In the genomic region with DNA sequence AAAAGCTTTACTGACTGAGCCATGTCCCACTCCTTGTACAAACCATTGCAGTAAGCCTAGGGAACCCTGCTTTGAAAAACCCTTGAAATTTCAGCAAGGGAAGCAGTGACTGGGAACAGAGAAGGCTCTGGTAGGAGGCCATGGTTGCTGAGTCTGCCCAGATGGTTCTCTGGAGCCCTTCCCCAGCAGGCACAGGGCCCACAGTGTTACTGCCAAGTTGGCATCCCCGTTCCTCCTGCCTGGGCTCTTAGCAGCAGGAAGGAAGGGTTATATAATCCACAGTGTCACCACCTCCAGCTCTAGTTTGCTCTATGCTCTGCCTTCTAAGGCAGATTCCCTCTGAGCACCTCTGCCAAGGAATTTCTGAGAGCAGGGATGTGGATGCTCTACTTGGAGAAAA, we compare ENCODE assay signal across 8 mouse cellular contexts.
A peak's percentile ranks its signal among the peaks of the same experiment; 100 is the strongest.
DNase-seq lines count a peak whose midpoint lies in the region; ATAC-seq lines count a peak whose summit lies in the region.

No protein-coding gene starts in this region.

- 85% methylated on average over 1 of the region's 1 CpGs for WGBS in heart, embryonic 10.5 days
- WGBS in midbrain, embryonic 14.5 days, result 95% methylated on average over 1 of the region's 1 CpGs
- WGBS in midbrain, embryonic 10.5 days, result 84% methylated on average over 1 of the region's 1 CpGs

- H3K4me3 ChIP-seq in heart, embryonic 10.5 days, result no peak overlapping the region
- no peak overlapping the region for H3K4me3 ChIP-seq in midbrain, embryonic 14.5 days (replicated peaks; ENCODE audit: low read depth, low read length)
- H3K4me3 ChIP-seq in midbrain, embryonic 10.5 days, result no peak overlapping the region

- no peaks in the 10 kb centered on the region for H3K36me3 ChIP-seq in heart, embryonic 10.5 days
- H3K36me3 ChIP-seq in midbrain, embryonic 14.5 days (ENCODE audit: control insufficient read depth, insufficient read depth, low read length), result no peaks in the 10 kb centered on the region
- no peaks in the 10 kb centered on the region for H3K36me3 ChIP-seq in midbrain, embryonic 10.5 days

- no peaks in the 10 kb centered on the region for H3K4me1 ChIP-seq in heart, embryonic 10.5 days
- H3K4me1 ChIP-seq in midbrain, embryonic 14.5 days (ENCODE audit: control insufficient read depth, insufficient read depth, low read length), result peaks cover 6% of the 10 kb centered on the region; the same call in 1 of the 2 replicates
- peaks cover 19% of the 10 kb centered on the region for H3K4me1 ChIP-seq in midbrain, embryonic 10.5 days

- no peaks in the 10 kb centered on the region for H3K9me3 ChIP-seq in heart, embryonic 10.5 days
- no peaks in the 10 kb centered on the region for H3K9me3 ChIP-seq in midbrain, embryonic 14.5 days (ENCODE audit: control insufficient read depth, low read length)
- H3K9me3 ChIP-seq in midbrain, embryonic 10.5 days (replicated peaks), result no peaks in the 10 kb centered on the region

- no peak overlapping the region for H3K9ac ChIP-seq in midbrain, embryonic 14.5 days (replicated peaks; ENCODE audit: low read length)

- DNase-seq in heart, adult 11 months, result peak; percentile 98
- no peak for DNase-seq in heart, embryonic 10.5 days (ENCODE audit: low spot score)
- peak; percentile 86 for DNase-seq in gastrocnemius, postnatal 25 days
- peak; percentile 86 to 95 for DNase-seq in left cerebral cortex, adult 9 months (ENCODE audit: low spot score in 2 of 2)
- DNase-seq in thymus, postnatal 25 days, result no peak
- no peak for DNase-seq in midbrain, embryonic 14.5 days
- no peak for DNase-seq in midbrain, embryonic 10.5 days (ENCODE audit: low spot score)

- no peak overlapping the region for H3K27ac ChIP-seq in heart, embryonic 10.5 days
- no peak overlapping the region for H3K27ac ChIP-seq in midbrain, embryonic 14.5 days (replicated peaks; ENCODE audit: low read depth, low read length)
- H3K27ac ChIP-seq in midbrain, embryonic 10.5 days (replicated peaks), result no peak overlapping the region

- no peak overlapping the region for H3K4me2 ChIP-seq in midbrain, embryonic 14.5 days (ENCODE audit: low read length)

- peak; percentile 96 for ATAC-seq in cerebellum, adult (ENCODE audit: insufficient number of reproducible peaks, low FRiP score, low TSS enrichment)
- no peak for ATAC-seq in midbrain, embryonic 14.5 days (ENCODE audit: low FRiP score, low TSS enrichment)

- no peaks in the 10 kb centered on the region for H3K27me3 ChIP-seq in heart, embryonic 10.5 days (ENCODE audit: insufficient read depth, poor library complexity, severe bottlenecking)
- no peaks in the 10 kb centered on the region for H3K27me3 ChIP-seq in midbrain, embryonic 14.5 days (ENCODE audit: control insufficient read depth, insufficient read depth, low read length)
- H3K27me3 ChIP-seq in midbrain, embryonic 10.5 days (ENCODE audit: low read depth, poor library complexity, severe bottlenecking), result no peaks in the 10 kb centered on the region

Comparison
In these comparisons a context has a peak if more than half of its experiments do, and no peak if none do; other contexts are left out.
1. DNase-seq: peak in heart, adult 11 months (single experiment), gastrocnemius, postnatal 25 days (single experiment) and left cerebral cortex, adult 9 months (2 of 2); none in heart, embryonic 10.5 days (single experiment), thymus, postnatal 25 days (single experiment), midbrain, embryonic 14.5 days (single experiment) and midbrain, embryonic 10.5 days (single experiment).